Mouse (Mus musculus): ENCODE measurements around the gene Lrfn3. TPM values are rescaled to one million over a fixed set of nuclear protein-coding genes. Genes with fewer than 3 reads are reported as not detected.

Lrfn3 gene
- 0.41 TPM for polyA plus RNA-seq (2014; fragmentation: Illumina TruSeq; extraction: RNeasy Lipid Tissue Mini Kit (QIAGEN cat#74804); ENCODE audit: low replicate concordance)

GRCm38 (mm10) chr7:30362652-30363343, at the start of gene Lrfn3:
Gene Lrfn3 (minus strand): TSS chr7:30362772.

GRCm38 (mm10) chr7:30323795-30324194, 38.8 kb downstream of the Lrfn3 start, which contains the start of gene Sdhaf1:
Gene Sdhaf1 (minus strand): TSS chr7:30323895.

GRCm38 (mm10) chr7:30321539-30322284, 40.9 kb downstream of the Lrfn3 start, which contains the start of gene E130208F15Rik:
Gene E130208F15Rik (plus strand): TSS chr7:30321740.

GRCm38 (mm10) chr7:30314721-30315155, 47.8 kb downstream of the Lrfn3 start, which contains the start of gene Syne4:
Gene Syne4 (plus strand): TSS chr7:30314807.

GRCm38 (mm10) chr7:30308076-30309005, 54.2 kb downstream of the Lrfn3 start, which contains the start of gene Alkbh6:
Gene Alkbh6 (plus strand): TSS chr7:30308717.

Other genes with a start within 250 kb of the Lrfn3 start
- 0.37 TPM for gene Zfp382, start 240.8 kb downstream of the Lrfn3 start, polyA plus RNA-seq (2014; fragmentation: Illumina TruSeq; extraction: RNeasy Lipid Tissue Mini Kit (QIAGEN cat#74804); ENCODE audit: low replicate concordance)
- 20.8 TPM for gene Zfp146, start 193.0 kb downstream of the Lrfn3 start, polyA plus RNA-seq (2014; fragmentation: Illumina TruSeq; extraction: RNeasy Lipid Tissue Mini Kit (QIAGEN cat#74804); ENCODE audit: low replicate concordance)
- gene Cox7a1, start 178.6 kb downstream of the Lrfn3 start, polyA plus RNA-seq (2014; fragmentation: Illumina TruSeq; extraction: RNeasy Lipid Tissue Mini Kit (QIAGEN cat#74804); ENCODE audit: low replicate concordance): 4.2 TPM
- gene Capns1, start 164.0 kb downstream of the Lrfn3 start, polyA plus RNA-seq (2014; fragmentation: Illumina TruSeq; extraction: RNeasy Lipid Tissue Mini Kit (QIAGEN cat#74804); ENCODE audit: low replicate concordance): 24.3 TPM
- not detected for gene Polr2i, start 130.8 kb downstream of the Lrfn3 start, polyA plus RNA-seq (2014; fragmentation: Illumina TruSeq; extraction: RNeasy Lipid Tissue Mini Kit (QIAGEN cat#74804); ENCODE audit: low replicate concordance)
- 3.2 TPM for gene Tbcb, start 130.5 kb downstream of the Lrfn3 start, polyA plus RNA-seq (2014; fragmentation: Illumina TruSeq; extraction: RNeasy Lipid Tissue Mini Kit (QIAGEN cat#74804); ENCODE audit: low replicate concordance)
- gene Ovol3, start 127.0 kb downstream of the Lrfn3 start, polyA plus RNA-seq (2014; fragmentation: Illumina TruSeq; extraction: RNeasy Lipid Tissue Mini Kit (QIAGEN cat#74804); ENCODE audit: low replicate concordance): not detected
- not detected for gene Thap8, start 82.7 kb downstream of the Lrfn3 start, polyA plus RNA-seq (2014; fragmentation: Illumina TruSeq; extraction: RNeasy Lipid Tissue Mini Kit (QIAGEN cat#74804); ENCODE audit: low replicate concordance)
- gene Wdr62, start 82.4 kb downstream of the Lrfn3 start, polyA plus RNA-seq (2014; fragmentation: Illumina TruSeq; extraction: RNeasy Lipid Tissue Mini Kit (QIAGEN cat#74804); ENCODE audit: low replicate concordance): not detected
- gene Clip3, start 71.0 kb downstream of the Lrfn3 start, polyA plus RNA-seq (2014; fragmentation: Illumina TruSeq; extraction: RNeasy Lipid Tissue Mini Kit (QIAGEN cat#74804); ENCODE audit: low replicate concordance): 1.2 TPM
- gene Alkbh6, start 54.1 kb downstream of the Lrfn3 start, polyA plus RNA-seq (2014; fragmentation: Illumina TruSeq; extraction: RNeasy Lipid Tissue Mini Kit (QIAGEN cat#74804); ENCODE audit: low replicate concordance): 2.9 TPM
- 1.6 TPM for gene Syne4, start 48.0 kb downstream of the Lrfn3 start, polyA plus RNA-seq (2014; fragmentation: Illumina TruSeq; extraction: RNeasy Lipid Tissue Mini Kit (QIAGEN cat#74804); ENCODE audit: low replicate concordance)
- gene E130208F15Rik, start 41.0 kb downstream of the Lrfn3 start, polyA plus RNA-seq (2014; fragmentation: Illumina TruSeq; extraction: RNeasy Lipid Tissue Mini Kit (QIAGEN cat#74804); ENCODE audit: low replicate concordance): 0.71 TPM
- 1.3 TPM for gene Sdhaf1, start 38.9 kb downstream of the Lrfn3 start, polyA plus RNA-seq (2014; fragmentation: Illumina TruSeq; extraction: RNeasy Lipid Tissue Mini Kit (QIAGEN cat#74804); ENCODE audit: low replicate concordance)
- 2.8 TPM for gene Tyrobp, start 51.0 kb upstream of the Lrfn3 start, polyA plus RNA-seq (2014; fragmentation: Illumina TruSeq; extraction: RNeasy Lipid Tissue Mini Kit (QIAGEN cat#74804); ENCODE audit: low replicate concordance)
- gene Hcst, start 57.1 kb upstream of the Lrfn3 start, polyA plus RNA-seq (2014; fragmentation: Illumina TruSeq; extraction: RNeasy Lipid Tissue Mini Kit (QIAGEN cat#74804); ENCODE audit: low replicate concordance): not detected
- gene Nfkbid, start 59.0 kb upstream of the Lrfn3 start, polyA plus RNA-seq (2014; fragmentation: Illumina TruSeq; extraction: RNeasy Lipid Tissue Mini Kit (QIAGEN cat#74804); ENCODE audit: low replicate concordance): 0.67 TPM
- gene Aplp1, start 82.8 kb upstream of the Lrfn3 start, polyA plus RNA-seq (2014; fragmentation: Illumina TruSeq; extraction: RNeasy Lipid Tissue Mini Kit (QIAGEN cat#74804); ENCODE audit: low replicate concordance): 9.8 TPM
- not detected for gene Kirrel2, start 94.9 kb upstream of the Lrfn3 start, polyA plus RNA-seq (2014; fragmentation: Illumina TruSeq; extraction: RNeasy Lipid Tissue Mini Kit (QIAGEN cat#74804); ENCODE audit: low replicate concordance)
- gene Nphs1, start 95.5 kb upstream of the Lrfn3 start, polyA plus RNA-seq (2014; fragmentation: Illumina TruSeq; extraction: RNeasy Lipid Tissue Mini Kit (QIAGEN cat#74804); ENCODE audit: low replicate concordance): 0.15 TPM
- gene Prodh2, start 130.8 kb upstream of the Lrfn3 start, polyA plus RNA-seq (2014; fragmentation: Illumina TruSeq; extraction: RNeasy Lipid Tissue Mini Kit (QIAGEN cat#74804); ENCODE audit: low replicate concordance): not detected
- 0.11 TPM for gene Arhgap33, start 172.3 kb upstream of the Lrfn3 start, polyA plus RNA-seq (2014; fragmentation: Illumina TruSeq; extraction: RNeasy Lipid Tissue Mini Kit (QIAGEN cat#74804); ENCODE audit: low replicate concordance)
- gene Hspb6, start 189.4 kb upstream of the Lrfn3 start, polyA plus RNA-seq (2014; fragmentation: Illumina TruSeq; extraction: RNeasy Lipid Tissue Mini Kit (QIAGEN cat#74804); ENCODE audit: low replicate concordance): 28.5 TPM
- 0.97 TPM for gene Proser3, start 189.5 kb upstream of the Lrfn3 start, polyA plus RNA-seq (2014; fragmentation: Illumina TruSeq; extraction: RNeasy Lipid Tissue Mini Kit (QIAGEN cat#74804); ENCODE audit: low replicate concordance)
- not detected for gene Lin37, start 197.1 kb upstream of the Lrfn3 start, polyA plus RNA-seq (2014; fragmentation: Illumina TruSeq; extraction: RNeasy Lipid Tissue Mini Kit (QIAGEN cat#74804); ENCODE audit: low replicate concordance)
- gene U2af1l4, start 200.5 kb upstream of the Lrfn3 start, polyA plus RNA-seq (2014; fragmentation: Illumina TruSeq; extraction: RNeasy Lipid Tissue Mini Kit (QIAGEN cat#74804); ENCODE audit: low replicate concordance): 2.6 TPM
- 6.2 TPM for gene Gm49396, start 200.6 kb upstream of the Lrfn3 start, polyA plus RNA-seq (2014; fragmentation: Illumina TruSeq; extraction: RNeasy Lipid Tissue Mini Kit (QIAGEN cat#74804); ENCODE audit: low replicate concordance)
- gene Psenen, start 200.9 kb upstream of the Lrfn3 start, polyA plus RNA-seq (2014; fragmentation: Illumina TruSeq; extraction: RNeasy Lipid Tissue Mini Kit (QIAGEN cat#74804); ENCODE audit: low replicate concordance): 17.3 TPM
- not detected for gene Igflr1, start 202.7 kb upstream of the Lrfn3 start, polyA plus RNA-seq (2014; fragmentation: Illumina TruSeq; extraction: RNeasy Lipid Tissue Mini Kit (QIAGEN cat#74804); ENCODE audit: low replicate concordance)
- 4.6 TPM for gene Kmt2b, start 226.0 kb upstream of the Lrfn3 start, polyA plus RNA-seq (2014; fragmentation: Illumina TruSeq; extraction: RNeasy Lipid Tissue Mini Kit (QIAGEN cat#74804); ENCODE audit: low replicate concordance)
- gene Zbtb32, start 236.1 kb upstream of the Lrfn3 start, polyA plus RNA-seq (2014; fragmentation: Illumina TruSeq; extraction: RNeasy Lipid Tissue Mini Kit (QIAGEN cat#74804); ENCODE audit: low replicate concordance): not detected

All from small intestine, adult 10 weeks (tissue).